Mouse (Mus musculus): ENCODE data around the gene Spata45. TPM values are rescaled to one million over a fixed set of nuclear protein-coding genes. Genes with fewer than 3 reads are reported as not detected.

Spata45 gene
- total RNA-seq, 2 experiments from 2014 or later: not detected

DNA sequence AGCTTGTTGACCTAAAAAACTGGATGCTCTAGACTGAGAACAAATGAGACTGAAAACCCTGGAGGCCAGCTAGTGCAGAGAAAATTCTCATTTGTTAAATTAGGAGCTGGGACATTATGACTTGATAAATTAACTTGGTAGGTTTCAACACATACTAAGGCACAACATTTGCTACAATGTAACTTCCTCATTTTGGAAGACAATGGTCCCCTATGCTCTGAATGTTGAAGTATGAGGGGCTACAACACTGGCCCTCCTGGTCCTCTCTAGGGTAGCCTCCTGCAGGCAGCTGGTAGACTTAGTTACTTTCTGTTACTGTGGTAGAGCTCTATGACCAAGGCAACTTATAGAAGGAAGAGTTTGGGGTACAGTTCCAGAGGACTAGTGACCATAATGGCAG lies 4.9 kb downstream of the Spata45 start:
- DNase-seq: no peak

DNA sequence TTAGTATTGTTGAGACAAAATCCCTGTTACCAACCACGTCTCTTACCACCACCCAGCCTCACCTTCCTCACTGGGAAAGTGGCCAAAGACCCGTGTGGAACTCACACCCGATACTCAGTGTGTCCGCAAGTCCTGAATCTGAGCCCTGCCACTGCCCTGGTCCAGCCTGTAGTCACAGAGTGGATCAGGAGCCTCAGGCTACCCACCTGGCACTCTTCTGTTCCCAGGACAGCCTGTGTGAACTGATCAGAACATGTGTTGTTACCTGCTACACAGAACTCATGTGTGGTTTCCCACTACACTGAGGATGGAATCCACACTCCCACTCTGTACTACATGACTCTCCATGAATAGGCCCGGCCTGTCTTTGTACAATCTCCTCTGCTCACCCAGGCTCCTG lies 5.7 kb downstream of the Spata45 start:
- no peak for DNase-seq

DNA sequence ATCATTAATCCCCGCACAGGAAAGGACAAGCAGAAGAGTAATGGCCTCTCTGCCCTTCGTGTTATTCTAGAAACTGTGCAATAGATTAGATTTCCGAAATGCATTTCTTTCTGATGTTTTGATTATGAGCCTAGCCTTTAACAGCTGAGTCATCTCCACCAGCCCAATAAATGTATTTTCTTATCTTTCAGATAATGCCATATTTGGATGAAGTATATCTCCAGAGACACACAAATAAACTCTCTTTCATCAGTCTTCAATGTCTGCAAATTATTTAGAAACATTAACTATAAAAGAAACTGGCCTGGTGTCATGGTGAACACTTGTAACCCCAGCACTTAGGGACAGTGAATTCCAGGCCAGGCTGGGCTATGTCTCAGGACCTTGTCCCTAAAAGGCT lies 6.2 kb downstream of the Spata45 start:
- no peak for DNase-seq

DNA sequence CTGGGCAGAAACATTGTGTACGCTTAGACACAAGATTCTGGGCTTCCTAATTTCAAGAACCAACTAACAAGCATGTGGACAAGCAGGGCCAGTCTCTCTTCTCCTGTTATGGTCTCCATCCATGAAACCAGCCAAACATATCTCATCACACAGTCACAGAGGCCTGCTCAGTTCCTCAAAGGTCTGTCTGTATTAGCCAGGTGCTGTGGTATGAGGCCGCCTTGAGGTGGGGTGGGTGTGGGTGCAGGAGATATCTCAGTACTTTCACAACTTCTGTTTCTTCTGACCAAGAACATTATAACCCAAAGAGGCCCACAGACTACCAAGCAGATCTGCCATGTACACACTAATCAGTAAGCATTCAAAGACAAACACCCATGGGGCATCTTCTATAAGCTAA lies 8.8 kb downstream of the Spata45 start:
- no peak for DNase-seq

DNA sequence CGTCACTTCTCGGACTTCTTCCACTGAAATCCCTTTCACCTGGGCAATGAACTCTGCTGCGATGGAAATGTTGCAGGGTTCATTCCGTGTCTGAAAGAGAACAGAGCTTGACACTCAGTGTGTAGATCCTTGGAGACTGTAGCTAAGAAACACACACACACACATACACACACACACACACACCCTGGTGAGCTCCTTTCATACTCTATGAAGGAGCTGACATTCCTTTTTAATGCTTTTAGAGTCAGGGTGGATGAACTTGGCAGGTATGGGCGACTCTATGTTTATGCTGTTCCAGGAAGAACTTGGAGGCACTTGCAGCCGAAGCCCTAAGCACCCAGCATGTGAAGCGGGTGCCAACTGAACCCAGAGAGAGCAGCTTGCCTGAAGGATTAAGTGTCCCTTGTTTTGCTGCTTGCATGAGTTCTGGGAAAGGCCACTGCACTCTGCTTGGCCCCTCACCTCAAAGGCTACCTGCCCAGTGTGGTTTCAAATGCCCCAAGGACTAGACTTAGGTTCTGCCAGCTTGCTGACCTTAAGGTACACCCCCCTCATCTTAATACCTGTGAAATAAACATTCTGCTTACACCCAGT lies 9.9 kb downstream of the Spata45 start:
- no peak for DNase-seq

DNA sequence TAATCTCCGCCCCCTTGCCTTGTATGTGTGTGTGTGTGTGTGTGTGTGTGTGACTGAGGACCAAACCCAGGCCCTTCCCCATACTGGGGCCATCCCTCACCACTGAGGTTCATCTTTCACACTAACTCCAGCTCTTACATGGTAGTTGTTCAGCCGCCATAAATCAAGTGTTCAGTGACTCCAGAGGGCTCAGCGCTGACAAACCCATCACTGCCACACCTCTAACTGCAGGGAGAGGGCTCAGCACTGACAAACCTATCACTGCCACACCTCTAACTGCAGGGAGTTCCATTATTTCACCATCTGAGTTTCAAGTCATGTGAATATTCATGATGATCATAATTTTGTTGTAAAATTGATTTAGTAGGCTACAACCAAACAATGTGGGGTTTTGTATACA lies 17.1 kb downstream of the Spata45 start:
- no peak for DNase-seq

DNA sequence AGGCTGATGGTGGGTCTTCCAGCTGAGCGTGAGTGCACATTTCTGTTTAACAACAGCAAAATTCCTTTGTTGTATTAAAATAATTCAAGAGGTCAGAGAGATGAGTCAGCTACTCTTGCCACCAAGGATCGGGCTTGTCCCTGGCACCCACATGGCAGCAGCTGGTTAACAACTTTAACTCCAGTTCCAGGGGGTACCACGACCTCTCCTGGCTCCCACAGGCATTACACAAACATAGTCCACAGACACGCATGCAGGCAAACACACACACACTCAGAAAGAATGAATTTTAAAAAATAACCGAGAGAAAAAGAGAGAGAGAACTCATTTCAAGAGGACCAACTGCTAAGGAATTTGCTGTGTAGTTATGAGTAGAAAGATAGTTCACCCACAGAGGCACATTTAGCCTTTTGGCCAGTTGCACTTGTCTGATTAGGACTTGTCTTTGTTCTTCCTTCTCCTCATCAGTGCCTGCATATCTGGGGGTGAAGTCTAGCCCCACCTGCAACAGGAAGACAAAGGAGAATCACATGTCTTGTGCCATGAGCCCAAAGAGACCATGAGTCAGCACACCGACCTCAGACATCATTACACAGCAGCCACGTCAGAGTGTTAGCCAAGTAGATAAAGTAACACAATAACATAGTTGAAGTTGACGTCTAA lies 18.6 kb downstream of the Spata45 start:
- no peak for DNase-seq

DNA sequence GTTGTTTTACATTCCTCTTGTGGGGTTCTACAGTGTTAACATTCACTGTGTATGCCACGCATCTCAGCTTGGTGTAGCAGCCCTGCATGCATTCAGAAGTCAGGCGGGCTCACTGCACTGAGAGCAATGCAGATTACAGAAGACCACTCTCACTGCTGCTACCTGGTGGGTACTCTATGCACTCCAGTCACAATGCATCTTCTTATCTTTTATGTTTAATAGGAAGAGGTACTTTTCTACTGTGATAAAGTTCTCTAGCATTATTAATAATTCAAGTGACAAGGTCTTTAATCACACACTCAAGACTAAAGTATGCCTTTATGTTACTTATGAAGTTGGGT lies 19.1 kb downstream of the Spata45 start:
- no peak for DNase-seq

DNA sequence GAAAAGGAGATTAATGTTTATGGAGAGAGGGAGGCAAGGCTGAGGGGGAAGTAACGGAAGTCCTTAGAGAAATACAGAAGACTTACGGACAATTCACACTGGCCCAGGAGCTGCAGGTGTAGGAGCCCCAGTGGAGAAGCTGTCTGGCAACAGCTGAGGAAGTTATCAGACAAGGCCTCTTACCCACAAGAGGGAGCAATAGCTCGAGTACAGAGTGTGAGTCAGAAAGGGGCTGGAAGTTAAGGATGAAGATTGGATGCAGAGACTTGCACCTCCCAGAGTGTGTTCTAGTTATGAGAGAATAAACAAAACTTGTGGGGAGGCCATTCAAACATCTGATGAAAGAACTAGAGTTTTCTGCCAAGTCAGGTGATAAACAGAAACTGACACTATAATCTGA lies 21.0 kb downstream of the Spata45 start:
- no peak for DNase-seq

DNA sequence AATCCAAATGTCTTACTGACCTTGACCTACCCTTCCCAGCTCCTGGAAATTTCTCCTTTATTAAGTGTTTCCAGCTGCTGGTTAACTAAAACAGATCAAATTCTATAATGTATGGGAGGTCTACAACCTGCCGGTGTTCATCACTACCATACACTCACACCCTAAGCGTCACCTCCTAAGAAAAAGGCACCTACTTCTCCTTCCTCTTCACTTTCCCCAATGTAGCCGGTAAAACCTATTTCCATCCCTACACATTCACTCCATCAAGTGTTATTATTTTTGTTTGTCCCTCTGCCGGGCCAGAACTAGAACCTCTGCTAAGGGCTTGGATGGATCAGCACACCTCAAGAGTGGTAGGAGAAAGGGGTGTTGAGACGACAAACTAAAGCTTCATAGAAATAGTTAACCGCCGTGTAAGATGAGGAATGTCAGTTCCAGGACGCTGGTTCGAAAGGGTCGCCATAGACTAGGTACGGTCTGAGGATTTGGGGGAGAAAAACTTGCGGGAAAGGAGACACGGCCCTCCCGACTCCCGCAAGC lies 25.9 kb downstream of the Spata45 start:
- no peak for DNase-seq

DNA sequence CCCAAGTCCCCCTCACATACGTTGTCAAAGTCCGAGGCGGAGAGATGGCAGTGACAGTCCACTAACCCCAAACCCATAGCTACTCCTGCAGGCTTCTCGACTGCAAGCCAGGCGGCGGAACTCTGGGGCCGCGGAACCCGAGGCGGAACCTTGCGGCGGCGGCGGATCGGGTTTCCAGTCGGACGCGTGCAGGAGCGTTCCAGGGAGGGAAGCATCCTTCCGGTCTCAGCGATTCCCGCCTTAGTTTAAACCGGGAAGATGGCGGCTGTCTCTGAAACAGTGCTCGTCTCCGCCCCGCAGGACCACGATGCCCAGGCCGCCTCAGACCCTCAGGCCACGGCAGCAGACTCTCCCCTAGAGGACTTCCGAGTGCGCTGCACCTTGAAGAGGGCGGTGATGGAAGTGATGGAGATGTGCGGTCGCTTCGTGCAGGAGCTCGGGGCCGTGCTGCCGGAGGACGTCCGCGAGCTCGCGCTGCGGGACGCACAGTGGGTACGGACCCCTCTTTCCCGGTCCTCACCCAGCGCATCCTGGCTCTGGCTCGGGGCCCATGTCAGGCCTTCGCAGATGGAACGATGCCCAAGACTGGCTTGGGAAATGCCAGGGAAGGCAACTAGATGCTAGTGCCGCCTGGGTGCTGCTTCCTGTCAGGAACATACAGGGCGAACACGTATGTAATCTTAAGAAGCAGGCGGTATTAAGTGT lies 26.5 kb downstream of the Spata45 start, which contains the start of the genes Tatdn3 and Nsl1:
Gene Tatdn3, minus strand, starts transcription at position 152 of the 705 bp plus-strand sequence.
Gene Nsl1, plus strand, starts transcription at position 232 of the 705 bp plus-strand sequence.
- DNase-seq: peak; percentile 90 to 96

DNA sequence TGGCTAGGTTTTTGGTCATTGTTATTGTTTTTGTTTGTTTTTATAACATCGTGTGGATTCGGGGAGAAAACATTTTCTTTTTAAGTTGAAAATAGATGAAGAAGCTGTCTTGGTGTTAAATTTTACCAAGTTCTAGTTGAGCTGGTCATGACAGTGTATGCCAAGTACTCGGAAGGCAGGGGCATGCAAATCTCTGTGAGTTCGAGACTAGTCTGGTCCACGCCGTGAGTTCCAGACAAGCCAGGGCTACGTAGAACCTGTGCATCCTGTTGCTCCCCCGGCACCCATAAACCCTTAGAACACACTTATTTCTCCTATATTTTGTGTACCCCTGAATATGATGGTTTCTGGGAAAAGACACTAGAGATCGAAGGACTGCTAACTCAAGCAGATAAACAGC lies 27.3 kb downstream of the Spata45 start:
- no peak for DNase-seq

DNA sequence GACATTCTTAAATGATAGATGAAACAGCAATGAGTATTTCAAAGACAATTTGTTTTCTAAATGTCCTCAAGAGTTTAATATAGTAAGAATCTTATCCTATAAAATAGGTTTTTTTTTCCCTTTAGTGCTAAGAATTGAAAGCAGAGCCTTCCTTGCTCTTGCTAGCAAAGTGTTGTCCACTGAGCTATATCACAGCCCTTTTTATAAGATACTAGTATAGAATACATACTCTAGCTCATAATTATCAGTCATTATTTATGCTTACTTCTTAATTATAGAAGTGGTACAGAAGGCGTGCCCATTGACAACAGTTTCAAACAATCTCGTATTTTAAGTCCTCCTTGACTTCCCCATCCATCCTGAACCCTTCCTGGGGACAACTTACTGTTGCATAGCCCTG lies 28.1 kb downstream of the Spata45 start:
- no peak for DNase-seq

DNA sequence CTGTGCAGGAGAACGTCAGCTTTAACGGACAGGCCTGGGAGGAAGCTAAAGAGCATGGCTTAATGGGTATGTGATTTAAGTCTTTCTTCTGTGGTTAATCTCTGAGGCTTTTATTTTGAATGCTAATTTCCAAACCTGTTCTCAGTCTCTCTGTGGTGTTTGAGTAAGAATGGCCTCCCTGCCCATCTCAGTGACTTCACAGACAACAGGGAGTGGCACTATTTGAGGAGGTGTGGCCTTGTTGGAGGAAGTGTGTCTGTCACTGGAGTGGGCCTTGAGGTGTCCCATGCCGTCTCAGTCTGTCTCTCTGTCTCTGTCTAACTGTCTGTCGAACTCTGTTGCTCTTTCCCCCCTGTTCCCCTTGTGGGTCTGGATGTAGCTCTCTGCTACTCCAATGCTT lies 28.7 kb downstream of the Spata45 start:
- DNase-seq: no peak

DNA sequence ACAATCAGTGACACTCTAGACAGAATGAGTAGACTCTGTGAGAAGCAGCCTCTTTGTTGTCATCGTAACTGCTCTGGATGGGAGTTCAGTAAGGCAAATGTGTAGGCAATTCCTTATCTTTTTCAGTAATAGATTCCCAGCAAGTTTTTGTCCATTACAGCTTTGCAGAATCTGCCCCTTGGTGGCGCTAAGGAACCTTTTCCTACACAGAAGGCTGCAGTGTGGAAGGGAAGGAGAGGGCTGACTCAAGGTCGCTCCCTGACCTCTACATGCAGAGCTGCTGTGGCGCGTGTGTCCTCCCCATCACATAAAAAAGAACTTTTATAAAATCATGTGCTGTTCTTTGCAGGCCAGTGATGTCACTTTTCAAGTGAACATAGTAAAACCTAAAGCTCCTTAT lies 31.9 kb downstream of the Spata45 start:
- no peak for DNase-seq

DNA sequence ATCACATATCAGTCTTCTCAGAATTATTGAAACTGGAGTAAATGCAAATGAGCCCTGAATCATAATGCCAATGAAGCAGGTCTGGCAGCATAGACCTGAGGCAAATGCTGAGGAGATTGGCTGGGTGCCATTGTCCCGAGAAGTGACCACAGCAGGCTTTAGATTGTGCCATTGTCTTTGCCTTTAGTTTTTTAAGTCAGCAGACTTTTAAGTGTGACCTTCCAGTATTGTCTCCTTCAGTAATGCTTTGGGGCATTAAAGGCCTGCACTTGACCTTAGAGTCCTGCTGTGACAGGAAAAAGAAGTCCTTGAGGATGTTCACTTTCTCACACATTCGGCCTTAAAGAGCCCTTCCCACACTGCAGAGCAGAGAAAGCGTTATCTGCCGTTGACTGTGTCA lies 33.8 kb downstream of the Spata45 start:
- no peak for DNase-seq

DNA sequence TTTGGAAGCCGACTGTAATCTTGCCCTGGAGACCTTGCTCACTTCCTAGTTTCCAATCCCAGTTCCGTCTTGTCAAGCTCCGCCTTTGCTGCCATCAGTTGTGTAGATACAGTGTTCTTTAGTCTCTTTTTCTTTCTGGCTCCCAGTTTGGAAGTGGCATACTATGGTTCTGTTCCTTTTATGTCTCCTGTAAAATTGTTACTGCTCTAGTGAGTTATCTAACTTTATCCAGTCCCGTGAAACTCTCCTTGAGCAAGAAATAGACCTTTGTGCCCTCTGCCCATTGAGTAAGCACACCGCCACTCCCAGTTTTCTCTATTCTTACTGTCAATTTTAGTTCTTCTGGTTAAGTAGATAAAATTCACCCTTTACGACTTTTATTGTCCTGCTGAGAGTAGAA lies 35.2 kb downstream of the Spata45 start:
- peak in 1 of 2 experiments; percentile 47 for DNase-seq

DNA sequence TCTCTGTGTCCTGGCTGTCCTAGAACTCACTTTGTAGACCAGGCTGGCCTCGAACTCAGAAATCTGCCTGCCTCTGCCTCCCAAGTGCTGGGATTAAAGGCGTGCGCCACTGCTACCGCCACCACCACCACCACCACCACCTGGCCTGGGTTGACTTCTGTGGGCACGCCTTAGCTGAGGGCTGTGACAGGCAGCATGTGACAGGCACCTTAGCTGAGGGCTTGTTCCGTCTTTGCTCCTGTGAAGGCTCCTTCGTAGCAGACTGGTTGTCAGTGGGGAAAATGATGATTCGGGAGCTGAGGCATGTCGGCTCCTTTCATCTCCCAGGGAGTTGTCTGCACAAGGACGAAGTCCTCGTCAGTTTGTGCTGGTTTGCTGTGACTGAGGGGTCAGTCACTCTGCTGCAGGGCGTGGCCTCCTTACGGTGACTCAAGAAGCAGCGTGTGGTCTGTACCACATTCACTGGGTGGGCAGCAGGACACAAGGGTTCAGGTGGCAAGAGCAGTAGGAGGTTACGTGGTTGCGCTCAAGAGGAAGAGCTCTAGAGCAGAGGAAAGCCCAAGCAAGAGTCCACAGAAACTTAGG lies 36.0 kb downstream of the Spata45 start:
- no peak for DNase-seq

DNA sequence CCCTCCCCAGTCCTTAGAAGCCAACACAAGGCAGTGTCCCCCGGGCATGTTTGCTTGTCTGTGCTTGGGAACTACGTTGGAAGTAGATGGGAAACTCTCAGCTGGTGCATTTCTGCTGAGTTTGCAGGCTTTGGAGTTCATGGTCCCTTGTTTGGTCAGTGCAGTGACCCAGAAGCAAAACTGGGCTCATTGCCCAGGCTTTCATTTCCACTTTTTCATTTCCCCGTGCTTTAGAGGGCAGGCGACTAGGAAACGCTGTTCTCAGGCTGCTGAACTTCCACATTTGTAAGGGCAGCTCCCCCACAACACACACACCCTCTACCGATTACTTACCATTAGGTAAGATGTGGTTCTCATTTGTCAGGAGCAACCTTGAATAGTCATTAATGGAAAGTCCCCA lies 36.6 kb downstream of the Spata45 start:
- peak; percentile 51 to 86 for DNase-seq

DNA sequence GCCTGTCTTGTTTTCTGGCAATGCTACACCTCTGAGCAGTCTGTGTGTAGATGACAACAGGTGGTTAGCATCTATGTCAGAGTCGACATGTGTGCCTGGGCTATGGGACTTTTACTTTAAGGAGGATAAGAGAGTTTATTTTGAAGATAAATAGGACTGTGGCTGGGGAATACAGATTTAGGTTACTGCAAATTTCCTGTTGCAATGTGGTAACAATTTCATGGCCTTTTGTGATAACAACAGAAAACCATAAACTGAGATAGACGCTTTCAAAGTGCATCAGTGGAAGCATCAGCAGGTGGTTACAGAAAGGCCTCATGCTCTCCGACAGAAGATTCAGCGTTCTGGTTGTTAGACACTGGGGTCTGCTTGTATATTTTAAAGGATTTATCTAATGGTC lies 37.0 kb downstream of the Spata45 start:
- DNase-seq: no peak

DNA sequence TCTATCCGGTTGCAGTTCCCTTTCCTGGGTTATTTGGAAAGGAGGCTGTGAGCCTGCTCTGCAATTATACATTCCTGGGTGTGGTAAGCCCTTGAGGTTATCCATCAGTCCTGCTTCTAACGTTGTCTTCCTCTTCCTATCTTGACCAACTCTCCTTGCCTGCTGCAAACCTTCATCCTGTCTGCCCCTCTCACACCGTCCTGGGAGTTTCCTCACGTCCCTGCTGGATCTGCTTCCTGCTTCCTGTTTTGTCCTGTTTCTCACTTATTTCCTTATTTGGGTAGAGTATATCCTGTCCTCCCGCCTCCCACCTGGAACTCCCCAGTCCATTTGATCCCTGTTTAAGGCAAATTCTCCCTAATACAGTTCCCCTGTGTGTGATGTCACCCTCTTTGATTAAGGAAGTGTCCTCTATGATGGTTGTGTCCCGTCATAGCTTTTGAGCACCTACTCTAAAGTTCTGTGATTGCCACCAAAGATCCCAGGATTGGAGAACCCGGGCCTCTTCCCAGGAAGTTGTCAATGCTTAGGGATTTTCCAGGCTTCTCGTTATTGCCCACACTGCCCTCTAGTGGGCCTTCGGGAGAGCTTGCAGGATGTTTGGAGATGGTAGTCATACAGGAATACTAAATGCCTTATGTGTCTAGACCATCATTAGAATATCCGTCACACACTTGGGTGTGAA lies 38.9 kb downstream of the Spata45 start:
- DNase-seq: peak; percentile 78 to 80

DNA sequence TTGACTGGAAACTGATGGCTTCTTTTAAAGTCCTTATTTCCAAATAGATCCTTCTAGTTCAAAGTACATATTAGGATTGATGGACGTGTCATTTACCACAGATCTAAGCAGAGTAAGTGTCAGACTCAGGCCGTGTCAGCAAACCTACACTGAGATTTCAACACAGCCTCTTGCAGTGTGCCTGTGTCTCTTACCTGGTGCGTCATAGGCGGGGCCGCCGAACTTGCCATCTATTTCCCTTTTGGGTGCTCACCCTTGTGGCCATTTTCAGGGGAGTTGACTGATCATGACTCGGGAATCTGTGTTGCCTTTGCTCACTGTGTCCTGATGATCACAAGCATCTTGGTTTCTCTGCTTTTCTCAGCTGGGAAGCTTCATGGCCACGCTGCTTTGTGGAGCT lies 46.8 kb downstream of the Spata45 start:
- DNase-seq: no peak
